Mouse (Mus musculus) embryonic facial prominence, embryonic 11.5 days (tissue): ENCODE measurements around the gene Btg4. TPM values are rescaled to one million over a fixed set of nuclear protein-coding genes. Genes with fewer than 3 reads are reported as not detected.

Experiments
- ATAC-seq: fragments of 200-750 bp; cut with Nextera tagmentation; replicated peaks from 2 replicates; pipeline ENCODE4 v1.8.0; 2017; ENCODE audit warnings: low read depth; ENCODE audit not compliant: insufficient number of reproducible peaks, low FRiP score, low TSS enrichment
- DNase-seq: peaks from one replicate; pipeline ENCODE4 v3.0.0-alpha.2; 2015; ENCODE audit warnings: low spot score
- H3K27ac ChIP-seq: fragments of 300-500 bp; sonication (generic); replicated peaks from 2 replicates; pipeline ENCODE4 v1.5.1; 2014; ENCODE audit warnings: mild to moderate bottlenecking, low read depth, low read length, control low read depth
- H3K27me3 ChIP-seq: fragments of 300-500 bp; sonication (generic); 2 replicates; pipeline ENCODE4 v1.6.1; 2014; ENCODE audit warnings: mild to moderate bottlenecking, low read length, moderate library complexity, mixed read lengths; ENCODE audit not compliant: control insufficient read depth, insufficient read depth
- H3K36me3 ChIP-seq: fragments of 300-500 bp; sonication (generic); replicated peaks from 2 replicates; pipeline ENCODE4 v1.6.1; 2014; ENCODE audit warnings: low read depth, mild to moderate bottlenecking, low read length, moderate library complexity, mixed read lengths; ENCODE audit not compliant: control insufficient read depth, insufficient read depth
- H3K4me1 ChIP-seq: fragments of 300-500 bp; sonication (generic); 2 replicates; pipeline ENCODE4 v1.6.1; 2014; ENCODE audit warnings: low read length, mixed read lengths; ENCODE audit not compliant: control insufficient read depth, insufficient read depth
- H3K4me2 ChIP-seq: fragments of 300-500 bp; sonication (generic); 2 replicates; pipeline ENCODE4 v1.6.1; 2014; ENCODE audit warnings: low read depth, mild to moderate bottlenecking, control low read depth, low read length, moderate library complexity
- H3K4me3 ChIP-seq: fragments of 300-500 bp; sonication (generic); 2 replicates; pipeline ENCODE4 v1.5.1; 2014; ENCODE audit warnings: low read depth, low read length, control low read depth
- H3K9ac ChIP-seq: fragments of 300-500 bp; sonication (generic); replicated peaks from 2 replicates; pipeline ENCODE4 v1.6.1; 2014; ENCODE audit warnings: mild to moderate bottlenecking, control low read depth, low read length
- H3K9me3 ChIP-seq: fragments of 300-500 bp; sonication (generic); replicated peaks from 2 replicates; pipeline ENCODE4 v1.6.1; 2016; ENCODE audit warnings: mild to moderate bottlenecking, low read length, inconsistent platforms, mixed read lengths; ENCODE audit not compliant: control insufficient read depth
- WGBS: fragments of 180-500 bp; shearing (Covaris S2); extraction: QIAGEN DNeasy Blood & Tissue Kit; methylation state at CpG from one replicate; pipeline ENCODE4 v1.1.7; 2014; 5-methylcytosine and 5-hydroxymethylcytosine counted together
- polyA plus RNA-seq: library from polyadenylated mRNA; unstranded; fragments of >200 nt; fragmentation: Nextera tagmentation; extraction: Ambion mirVana; gene quantifications from 2 replicates; pipeline ENCODE4 v1.2.1, GENCODE M21; 2014

The Btg4 gene
- polyA plus RNA-seq, 1 experiment from 2014 or later: not detected

DNA sequence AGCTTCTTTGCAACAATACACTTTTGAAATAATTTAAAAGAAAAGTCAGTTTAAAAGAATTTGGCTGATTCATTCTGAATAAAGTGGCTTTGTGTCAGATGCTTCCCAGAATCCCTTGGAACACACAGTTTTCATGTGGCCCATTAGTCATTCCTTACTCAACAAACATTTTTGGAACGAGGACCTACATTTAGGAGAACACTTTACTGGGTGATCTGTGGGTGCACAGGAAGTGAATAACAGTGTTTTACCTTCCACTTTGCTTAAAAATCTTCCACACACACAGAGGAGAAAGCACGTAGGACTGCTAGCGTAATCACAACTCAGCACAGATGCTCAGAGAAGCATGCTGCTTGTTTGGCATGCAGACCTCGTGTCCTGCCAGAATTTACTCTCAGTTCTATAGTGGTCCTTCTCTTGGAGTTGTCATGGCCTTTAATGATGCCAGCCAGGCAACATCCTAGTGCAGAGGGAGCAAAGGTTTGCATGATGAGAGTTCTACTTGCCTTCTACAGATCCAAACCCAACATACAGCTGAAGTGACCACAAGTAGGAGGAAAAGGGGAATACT lies 1.7 kb upstream of the Btg4 start:
- Histone ChIP-seq H3K27me3 (no peaks in the 10 kb centered on the region), H3K4me1 (no peaks in the 10 kb centered on the region), H3K27ac (no peak overlapping the region), H3K36me3 (no peaks in the 10 kb centered on the region), H3K9me3 (no peaks in the 10 kb centered on the region), H3K9ac (no peak overlapping the region), H3K4me3 (no peak overlapping the region), H3K4me2 (no peak overlapping the region)
- no peak for DNase-seq
- 79% methylated on average over 4 of the region's 4 CpGs for WGBS
- ATAC-seq: no peak

DNA sequence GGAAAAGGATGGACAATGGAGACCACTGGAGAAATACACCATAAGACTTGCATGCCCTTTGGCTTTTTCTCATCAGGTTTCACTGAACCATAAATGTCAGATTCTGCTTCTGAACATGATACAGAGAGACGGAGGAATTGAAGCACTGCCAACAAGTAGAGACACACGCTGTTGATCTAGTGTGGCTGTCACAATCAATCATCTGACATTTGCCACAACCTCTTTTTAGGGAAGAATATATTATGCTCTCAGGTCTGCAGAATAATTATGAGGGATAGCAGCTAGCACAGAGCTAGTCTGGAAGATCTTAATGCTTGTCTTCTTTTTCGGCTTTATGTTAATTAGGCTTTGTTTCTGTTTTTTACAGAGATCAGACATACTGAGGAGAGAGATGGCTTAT lies 7.5 kb downstream of the Btg4 start:
- Histone ChIP-seq H3K4me2 (no peak overlapping the region), H3K4me1 (no peaks in the 10 kb centered on the region), H3K27ac (no peak overlapping the region), H3K4me3 (no peak overlapping the region), H3K9me3 (no peaks in the 10 kb centered on the region), H3K9ac (no peak overlapping the region), H3K27me3 (no peaks in the 10 kb centered on the region), H3K36me3 (no peaks in the 10 kb centered on the region)
- no peak for ATAC-seq
- 64% methylated on average over 3 of the region's 3 CpGs for WGBS
- DNase-seq: no peak

DNA sequence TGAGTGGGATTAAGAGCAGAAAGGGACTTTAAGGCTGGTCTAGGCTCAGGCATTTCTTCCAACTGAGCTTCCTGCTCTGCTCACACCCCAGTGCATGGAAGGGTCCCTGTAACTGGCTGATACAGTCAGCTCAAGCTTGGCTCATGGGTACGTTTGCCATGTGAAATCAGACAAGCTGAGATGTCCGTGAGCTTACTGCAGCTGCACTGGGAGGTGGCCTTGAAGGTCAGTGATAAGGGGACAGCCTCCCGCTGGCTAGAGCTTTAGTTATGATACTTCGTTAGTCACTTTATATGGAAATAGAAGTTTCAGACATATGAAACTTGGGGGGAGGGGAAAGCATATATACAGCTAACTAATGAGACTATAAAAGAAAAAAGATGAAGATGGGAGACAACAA lies 10.1 kb downstream of the Btg4 start:
- ATAC-seq (no peak), DNase-seq (no peak)
- no peak overlapping the region for H3K27ac ChIP-seq
- no peaks in the 10 kb centered on the region for H3K4me1 ChIP-seq
- WGBS: 78% methylated on average over 4 of the region's 4 CpGs
- no peak overlapping the region for H3K9ac ChIP-seq
- H3K9me3 ChIP-seq: no peaks in the 10 kb centered on the region
- H3K36me3 ChIP-seq: no peaks in the 10 kb centered on the region
- H3K4me2 ChIP-seq: no peak overlapping the region
- no peak overlapping the region for H3K4me3 ChIP-seq
- H3K27me3 ChIP-seq: no peaks in the 10 kb centered on the region

DNA sequence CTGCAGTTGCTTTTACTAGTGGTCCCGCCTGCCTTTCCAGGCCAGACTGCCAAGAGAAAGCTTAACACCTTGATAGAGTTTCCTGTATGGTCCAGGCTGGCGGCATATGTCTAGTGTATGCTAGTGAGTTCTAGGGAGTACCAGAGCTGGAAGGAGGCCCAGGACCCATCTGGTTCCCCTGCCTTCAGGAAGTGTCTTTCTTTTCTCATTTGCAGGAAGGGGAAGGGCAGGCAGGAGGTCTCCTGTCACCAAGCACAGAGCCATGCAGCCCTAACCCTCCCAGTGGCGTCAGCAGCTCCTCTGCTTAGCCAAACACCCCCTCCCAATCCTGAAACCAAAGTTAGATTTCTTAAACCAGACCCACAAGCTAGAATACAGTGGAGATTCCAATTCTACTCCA lies 15.1 kb downstream of the Btg4 start:
- no peak for ATAC-seq
- DNase-seq: no peak

DNA sequence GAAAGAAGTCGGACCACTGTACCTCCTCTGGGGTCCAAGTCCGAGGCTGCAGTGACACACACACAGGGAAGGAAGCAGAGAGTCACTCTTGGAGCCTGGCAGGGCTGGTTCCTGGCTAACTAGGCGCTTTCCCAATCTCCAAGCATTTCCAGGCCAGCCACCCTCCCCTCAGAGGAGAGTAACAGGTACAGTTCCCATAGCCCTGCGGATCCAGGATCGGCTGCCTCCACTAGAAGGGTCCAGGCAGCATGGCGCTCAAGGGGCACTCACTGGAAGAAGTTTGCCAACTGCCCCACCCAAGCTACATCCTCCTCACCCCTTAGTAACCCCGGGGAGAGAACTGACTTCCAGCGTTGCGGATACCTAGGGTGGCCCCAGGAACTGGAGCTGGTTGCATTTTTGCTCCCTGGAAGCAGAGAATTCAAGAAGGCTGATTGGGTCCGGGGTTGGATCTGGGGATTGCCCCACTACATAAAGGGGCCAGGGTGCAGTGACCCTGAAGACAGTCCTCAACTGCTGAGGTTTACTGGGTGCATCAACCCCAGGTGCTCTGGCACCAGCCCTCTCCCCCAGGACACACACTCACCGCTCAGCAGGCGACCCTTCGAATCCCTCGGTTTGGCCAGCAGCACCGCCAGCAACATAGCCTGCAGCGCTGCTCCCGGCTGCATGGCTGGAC lies 15.7 kb downstream of the Btg4 start:
- DNase-seq: peak; percentile 54
- peak overlapping the region; percentile 44 for H3K4me3 ChIP-seq
- H3K36me3 ChIP-seq: no peaks in the 10 kb centered on the region
- H3K27ac ChIP-seq: no peak overlapping the region
- peak overlapping the region; percentile 55 for H3K9ac ChIP-seq
- H3K4me2 ChIP-seq: peak overlapping the region; percentile 58
- H3K4me1 ChIP-seq: no peaks in the 10 kb centered on the region
- ATAC-seq: peak; percentile 63
- no peaks in the 10 kb centered on the region for H3K9me3 ChIP-seq
- WGBS: under 1% methylated on average over 17 of the region's 17 CpGs
- H3K27me3 ChIP-seq: no peaks in the 10 kb centered on the region

More for the DNA sequence above, 15.1 kb downstream of the Btg4 start:
- Histone ChIP-seq H3K9ac (0 out of 2 replicates have a peak overlapping the region, but pooled peaks have one; percentile 9), H3K4me3 (peak overlapping the region; percentile 44; the same call in 1 of the 2 replicates), H3K36me3 (no peaks in the 10 kb centered on the region), H3K27me3 (no peaks in the 10 kb centered on the region), H3K4me1 (no peaks in the 10 kb centered on the region), H3K4me2 (peak overlapping the region; percentile 58), H3K9me3 (no peaks in the 10 kb centered on the region), H3K27ac (no peak overlapping the region)
- 13% methylated on average over 3 of the region's 3 CpGs for WGBS

DNA sequence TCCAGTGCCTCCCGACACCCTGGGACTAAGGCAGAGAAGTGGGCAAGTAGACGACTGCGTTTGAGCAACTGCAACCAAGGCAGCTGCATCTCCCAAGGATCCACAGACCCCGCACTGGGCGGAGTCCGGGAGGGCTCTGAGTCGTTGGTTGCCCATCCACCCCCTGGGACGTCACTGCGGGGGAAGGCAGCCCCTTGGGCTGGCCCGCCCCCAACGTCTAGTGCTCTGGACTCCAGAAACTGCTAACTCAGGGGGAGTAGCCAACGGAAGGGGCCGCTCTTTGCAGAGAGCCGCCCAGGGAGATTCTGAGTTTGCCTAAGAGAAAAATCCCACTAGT lies 16.2 kb downstream of the Btg4 start, which contains the start of gene Layn:
Gene Layn, minus strand, starts transcription at position 116 of the 337 bp plus-strand sequence.
- WGBS: 1% methylated on average over 14 of the region's 14 CpGs
- peak within 1 kb of the TSS; percentile 55 for H3K9ac ChIP-seq
- peak; percentile 90 for DNase-seq
- no peaks in the 10 kb centered on the region for H3K9me3 ChIP-seq
- no peaks in the 10 kb centered on the region for H3K36me3 ChIP-seq
- peak; percentile 95 for ATAC-seq
- H3K4me3 ChIP-seq: peak within 1 kb of the TSS; percentile 44
- peak within 1 kb of the TSS; percentile 58 for H3K4me2 ChIP-seq
- no peaks in the 10 kb centered on the region for H3K27me3 ChIP-seq
- H3K27ac ChIP-seq: no peak within 1 kb of the TSS
- no peaks in the 10 kb centered on the region for H3K4me1 ChIP-seq

DNA sequence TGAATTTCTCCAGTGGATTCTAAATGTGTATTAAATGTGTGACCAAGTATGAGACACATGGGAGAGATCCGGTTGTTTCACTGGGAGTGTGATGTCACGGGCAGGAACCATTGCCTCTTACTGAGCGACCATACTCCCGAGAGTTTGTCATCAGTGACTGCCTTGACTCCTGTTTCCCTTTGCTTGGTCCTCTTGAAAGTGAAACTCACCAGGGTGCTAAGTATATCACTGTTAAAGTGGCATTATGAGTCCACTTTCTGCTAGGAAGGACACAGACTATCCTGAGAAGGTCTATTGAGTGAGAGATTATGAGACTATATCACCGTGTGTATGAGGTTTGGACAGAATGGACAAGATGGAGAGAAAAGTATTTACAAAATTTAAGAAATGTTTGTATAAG lies 20.9 kb downstream of the Btg4 start:
- Histone ChIP-seq H3K4me1 (no peaks in the 10 kb centered on the region), H3K27me3 (no peaks in the 10 kb centered on the region), H3K9ac (no peak overlapping the region), H3K27ac (no peak overlapping the region), H3K9me3 (no peaks in the 10 kb centered on the region), H3K4me2 (no peak overlapping the region), H3K36me3 (no peaks in the 10 kb centered on the region), H3K4me3 (no peak overlapping the region)
- WGBS: 83% methylated on average over 5 of the region's 5 CpGs
- no peak for ATAC-seq
- no peak for DNase-seq

DNA sequence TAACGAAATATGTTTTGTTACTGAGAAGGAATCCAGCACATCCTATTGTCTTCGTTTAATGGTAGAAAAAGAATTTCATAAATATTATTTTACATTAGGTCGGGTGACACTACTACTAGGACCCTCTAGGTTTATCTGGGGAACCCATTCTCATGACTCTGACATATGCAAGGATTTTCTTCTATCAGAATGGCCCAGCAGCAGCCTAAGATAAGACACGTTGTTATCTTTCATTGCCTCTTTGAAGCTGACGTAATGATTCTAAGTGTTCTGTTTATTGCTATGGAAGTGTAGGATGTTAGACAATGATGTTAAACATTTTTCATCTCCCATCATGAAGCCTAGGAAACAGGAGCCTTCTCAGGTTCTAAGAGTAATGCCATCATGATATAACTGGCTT lies 33.0 kb downstream of the Btg4 start:
- no peak for DNase-seq
- no peaks in the 10 kb centered on the region for H3K27me3 ChIP-seq
- no peak overlapping the region for H3K27ac ChIP-seq
- no peak overlapping the region for H3K4me2 ChIP-seq
- ATAC-seq: no peak
- H3K36me3 ChIP-seq: no peaks in the 10 kb centered on the region
- H3K4me3 ChIP-seq: no peak overlapping the region
- WGBS: 83% methylated on average over 5 of the region's 5 CpGs
- no peak overlapping the region for H3K9ac ChIP-seq
- H3K4me1 ChIP-seq: no peaks in the 10 kb centered on the region
- no peaks in the 10 kb centered on the region for H3K9me3 ChIP-seq
